Mouse (Mus musculus): ENCODE measurements around the gene Gm45717. TPM values are rescaled to one million over a fixed set of nuclear protein-coding genes. Genes with fewer than 3 reads are reported as not detected.
A peak's percentile ranks its signal among the peaks of the same experiment; 100 is the strongest.

Gene Gm45717
- polyA plus RNA-seq, 1 experiment from 2014 or later, result not detected

DNA sequence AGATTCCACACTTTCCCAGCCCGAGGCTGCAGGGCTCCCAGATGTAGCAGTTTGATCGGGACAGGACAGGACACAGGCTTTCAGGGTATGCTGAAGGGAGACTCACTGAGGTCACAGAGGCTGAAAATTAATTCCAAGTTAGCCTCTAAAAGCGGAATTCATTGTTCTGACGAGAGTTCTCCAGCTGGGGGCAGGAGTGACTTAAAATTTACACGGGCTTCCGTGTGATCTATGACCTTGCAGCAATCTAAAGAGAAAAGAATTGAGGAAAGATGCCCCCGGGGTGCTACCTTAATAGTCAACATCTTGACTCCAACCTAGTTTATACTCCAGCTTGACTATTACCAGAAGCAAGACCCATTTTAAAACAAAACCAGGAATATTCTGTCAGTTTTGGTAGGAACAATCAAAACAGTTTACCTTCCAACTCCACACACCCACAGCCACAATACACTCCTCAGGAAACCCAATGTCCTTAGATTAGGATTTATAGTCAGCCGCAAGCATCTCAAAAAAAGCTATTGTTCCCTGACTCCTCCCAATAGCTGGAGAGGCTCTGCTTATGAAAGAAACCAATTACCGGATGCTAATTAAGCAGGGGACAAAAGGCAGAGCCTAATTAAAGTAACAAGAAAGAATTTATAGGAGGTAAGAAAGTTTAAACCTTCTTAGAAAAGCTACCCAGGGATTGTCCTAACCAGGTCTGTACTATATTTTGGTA is 3.6 kb upstream of the Gm45717 start:
- ATAC-seq (replicated peaks; ENCODE audit: extremely low read depth, insufficient read depth, low FRiP score), result no peak
- WGBS, result 16% methylated on average over 9 of the region's 9 CpGs
- H3K36me3 ChIP-seq (ENCODE audit: control insufficient read depth, insufficient read depth), result no peaks in the 10 kb centered on the region
- no peak overlapping the region for H3K4me2 ChIP-seq (ENCODE audit: low read depth, low read length)
- no peak overlapping the region for H3K4me3 ChIP-seq (ENCODE audit: low read length)
- peaks cover 12% of the 10 kb centered on the region for H3K4me1 ChIP-seq (ENCODE audit: control insufficient read depth, insufficient read depth, low read length)
- no peaks in the 10 kb centered on the region for H3K9me3 ChIP-seq (replicated peaks; ENCODE audit: control insufficient read depth, low read length)
- H3K27me3 ChIP-seq (ENCODE audit: control insufficient read depth, insufficient read depth, low read length), result peaks cover 3% of the 10 kb centered on the region
- H3K9ac ChIP-seq (ENCODE audit: low read length), result peak overlapping the region; percentile 29; the same call in 1 of the 2 replicates
- no peak overlapping the region for H3K27ac ChIP-seq (ENCODE audit: low read length)

DNA sequence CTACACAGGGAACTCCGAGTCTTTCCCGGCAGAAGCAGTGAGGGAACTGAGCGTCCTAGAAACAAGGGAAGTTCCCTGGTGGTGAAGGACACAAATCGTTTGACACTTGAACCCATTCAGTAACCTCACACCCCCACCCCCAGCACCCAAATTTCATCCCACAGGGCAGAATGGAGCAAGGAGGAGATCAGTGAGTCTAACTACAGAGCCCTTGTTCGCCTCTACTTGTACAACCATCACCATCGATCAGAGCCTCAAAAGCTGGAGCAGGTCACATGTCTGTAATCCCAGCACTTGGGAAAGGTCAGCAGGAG is 776 bp upstream of the Gm45717 start:
- Histone ChIP-seq H3K9ac (ENCODE audit: low read length) (no peak overlapping the region; the same call in 1 of the 2 replicates), H3K27ac (ENCODE audit: low read length) (peak overlapping the region; percentile 86), H3K27me3 (ENCODE audit: control insufficient read depth, insufficient read depth, low read length) (peaks cover 3% of the 10 kb centered on the region), H3K4me2 (ENCODE audit: low read depth, low read length) (peak overlapping the region; percentile 82), H3K36me3 (ENCODE audit: control insufficient read depth, insufficient read depth) (no peaks in the 10 kb centered on the region), H3K4me3 (ENCODE audit: low read length) (no peak overlapping the region), H3K4me1 (ENCODE audit: control insufficient read depth, insufficient read depth, low read length) (peaks cover 20% of the 10 kb centered on the region), H3K9me3 (replicated peaks; ENCODE audit: control insufficient read depth, low read length) (no peaks in the 10 kb centered on the region)
- 40% methylated on average over 6 of the region's 6 CpGs for WGBS
- ATAC-seq (replicated peaks; ENCODE audit: extremely low read depth, insufficient read depth, low FRiP score), result no peak

DNA sequence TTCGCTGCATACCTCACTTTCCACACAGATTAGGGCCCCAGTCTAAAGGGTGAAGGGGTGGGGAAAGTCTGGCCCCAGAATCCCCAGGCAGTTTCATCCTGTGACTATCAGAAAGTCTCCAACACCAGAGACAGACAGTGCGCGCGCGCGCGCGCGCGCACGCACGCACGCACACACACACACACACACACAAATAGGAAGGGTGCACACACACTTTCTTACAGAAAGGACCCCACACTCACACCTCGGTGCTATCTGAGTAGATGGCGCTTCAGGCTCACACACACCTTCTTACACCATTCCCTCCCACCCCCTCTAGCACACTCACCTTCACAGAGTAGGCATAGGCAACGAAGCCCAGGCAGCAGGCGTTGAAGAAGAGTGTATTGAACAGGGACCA is 395 bp downstream of the Gm45717 start:
- 2% methylated on average over 17 of the region's 17 CpGs for WGBS
- Histone ChIP-seq H3K36me3 (ENCODE audit: control insufficient read depth, insufficient read depth) (no peaks in the 10 kb centered on the region), H3K4me2 (ENCODE audit: low read depth, low read length) (peak overlapping the region; percentile 82), H3K9ac (ENCODE audit: low read length) (peak overlapping the region; percentile 81), H3K4me1 (ENCODE audit: control insufficient read depth, insufficient read depth, low read length) (peaks cover 30% of the 10 kb centered on the region), H3K9me3 (replicated peaks; ENCODE audit: control insufficient read depth, low read length) (no peaks in the 10 kb centered on the region), H3K27ac (ENCODE audit: low read length) (peak overlapping the region; percentile 86), H3K27me3 (ENCODE audit: control insufficient read depth, insufficient read depth, low read length) (peaks cover 3% of the 10 kb centered on the region), H3K4me3 (ENCODE audit: low read length) (peak overlapping the region; percentile 69)
- no peak for ATAC-seq (replicated peaks; ENCODE audit: extremely low read depth, insufficient read depth, low FRiP score)

DNA sequence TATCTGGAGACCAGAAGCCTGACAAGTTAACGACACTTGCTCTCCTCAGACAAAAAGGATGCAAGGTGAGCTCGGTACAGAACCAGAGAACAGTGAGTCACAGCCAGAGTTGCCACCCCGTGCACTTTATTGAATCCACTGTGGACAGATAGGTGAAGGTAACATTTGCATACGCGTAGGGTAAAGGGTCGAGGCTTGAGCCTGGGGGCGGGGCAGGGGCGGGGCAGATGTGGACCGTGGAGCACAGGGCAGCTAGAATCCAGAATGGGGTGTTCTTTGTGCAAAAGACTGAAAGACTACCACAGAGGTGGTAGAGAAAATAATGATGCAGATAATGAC is 1.0 kb downstream of the Gm45717 start:
- Histone ChIP-seq H3K4me2 (ENCODE audit: low read depth, low read length) (peak overlapping the region; percentile 82), H3K27ac (ENCODE audit: low read length) (peak overlapping the region; percentile 86), H3K9me3 (replicated peaks; ENCODE audit: control insufficient read depth, low read length) (no peaks in the 10 kb centered on the region), H3K36me3 (ENCODE audit: control insufficient read depth, insufficient read depth) (no peaks in the 10 kb centered on the region), H3K4me3 (ENCODE audit: low read length) (peak overlapping the region; percentile 69), H3K9ac (ENCODE audit: low read length) (peak overlapping the region; percentile 81), H3K4me1 (ENCODE audit: control insufficient read depth, insufficient read depth, low read length) (peaks cover 32% of the 10 kb centered on the region), H3K27me3 (ENCODE audit: control insufficient read depth, insufficient read depth, low read length) (peaks cover 3% of the 10 kb centered on the region)
- ATAC-seq (replicated peaks; ENCODE audit: extremely low read depth, insufficient read depth, low FRiP score), result no peak
- WGBS, result 7% methylated on average over 9 of the region's 9 CpGs

DNA sequence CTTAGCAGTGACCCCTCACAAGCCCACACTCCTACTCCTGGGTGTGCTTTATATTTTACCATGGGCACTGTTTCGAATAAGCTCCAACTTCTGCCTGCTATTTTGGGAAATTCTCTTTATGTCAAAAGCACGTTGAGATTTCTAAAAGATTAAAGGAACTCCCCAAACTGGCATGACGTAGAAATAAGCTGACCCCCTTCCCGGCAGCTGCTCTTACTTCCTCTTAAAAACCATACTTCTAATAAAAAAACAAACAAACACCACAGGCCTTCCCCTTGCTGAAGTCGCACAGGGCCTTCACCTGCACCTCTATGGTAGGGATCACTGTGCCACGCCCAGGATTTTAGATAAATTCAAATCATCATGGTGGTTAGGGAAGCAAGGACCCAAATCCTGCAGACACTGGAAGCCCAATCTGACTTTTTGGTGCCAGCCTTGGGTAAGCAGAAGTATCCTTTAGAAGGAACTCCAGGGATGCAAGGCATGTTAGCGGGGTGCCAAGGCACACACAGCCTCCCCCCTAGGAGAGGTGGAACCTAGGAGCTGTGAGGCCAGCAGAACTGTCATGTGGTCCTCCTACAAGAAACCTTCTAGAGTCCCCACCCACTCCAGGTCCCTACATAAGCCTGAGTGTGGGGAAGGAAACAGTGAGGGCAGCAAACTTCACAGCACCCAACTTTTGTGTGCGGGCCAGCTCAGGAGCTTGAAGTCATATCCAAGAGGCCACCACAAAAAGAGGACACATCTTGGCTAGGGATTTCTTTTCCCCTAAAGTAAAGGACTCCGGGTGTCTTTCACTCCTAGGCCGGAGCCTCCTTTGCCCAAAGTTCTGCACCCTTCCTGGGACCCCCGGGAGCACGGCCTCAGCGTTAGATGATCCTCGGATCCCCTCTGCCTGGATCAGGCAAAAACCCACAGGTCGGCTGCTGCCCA is 1.7 kb downstream of the Gm45717 start:
- Histone ChIP-seq H3K4me2 (ENCODE audit: low read depth, low read length) (peak overlapping the region; percentile 82), H3K27me3 (ENCODE audit: control insufficient read depth, insufficient read depth, low read length) (peaks cover 3% of the 10 kb centered on the region), H3K4me1 (ENCODE audit: control insufficient read depth, insufficient read depth, low read length) (peaks cover 32% of the 10 kb centered on the region), H3K36me3 (ENCODE audit: control insufficient read depth, insufficient read depth) (no peaks in the 10 kb centered on the region), H3K4me3 (ENCODE audit: low read length) (peak overlapping the region; percentile 69), H3K9me3 (replicated peaks; ENCODE audit: control insufficient read depth, low read length) (no peaks in the 10 kb centered on the region), H3K27ac (ENCODE audit: low read length) (peak overlapping the region; percentile 69), H3K9ac (ENCODE audit: low read length) (peak overlapping the region; percentile 81)
- no peak for ATAC-seq (replicated peaks; ENCODE audit: extremely low read depth, insufficient read depth, low FRiP score)
- WGBS, result 55% methylated on average over 15 of the region's 15 CpGs

DNA sequence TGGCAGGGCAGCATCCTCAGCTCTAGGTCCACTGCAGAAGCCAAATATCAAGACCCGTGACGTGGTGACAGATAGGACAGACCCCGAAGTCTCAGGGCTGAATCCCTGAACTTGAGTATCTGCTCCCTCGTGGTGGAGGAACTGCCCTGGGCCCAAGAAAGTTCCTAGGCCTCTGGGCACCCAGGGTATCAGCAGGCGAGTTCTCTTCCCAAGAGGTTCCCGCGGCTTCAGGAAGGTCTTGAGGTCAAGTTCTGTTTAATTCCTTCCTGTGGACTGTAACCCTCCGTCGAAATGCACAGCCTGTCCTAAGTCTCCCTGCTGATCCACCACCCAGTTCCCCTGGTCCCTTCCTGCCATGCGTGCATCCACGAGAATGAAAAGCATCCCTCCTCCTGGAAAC is 2.6 kb downstream of the Gm45717 start:
- no peak overlapping the region for H3K9ac ChIP-seq (ENCODE audit: low read length)
- H3K27me3 ChIP-seq (ENCODE audit: control insufficient read depth, insufficient read depth, low read length), result no peaks in the 10 kb centered on the region
- peaks cover 34% of the 10 kb centered on the region for H3K4me1 ChIP-seq (ENCODE audit: control insufficient read depth, insufficient read depth, low read length)
- WGBS, result 69% methylated on average over 11 of the region's 11 CpGs
- no peaks in the 10 kb centered on the region; the same call in 1 of the 2 replicates for H3K36me3 ChIP-seq (ENCODE audit: control insufficient read depth, insufficient read depth)
- H3K27ac ChIP-seq (ENCODE audit: low read length), result 0 out of 2 replicates have a peak overlapping the region, but pooled peaks have one; percentile 7
- no peak overlapping the region for H3K4me3 ChIP-seq (ENCODE audit: low read length)
- ATAC-seq (replicated peaks; ENCODE audit: extremely low read depth, insufficient read depth, low FRiP score), result no peak
- peak overlapping the region; percentile 82 for H3K4me2 ChIP-seq (ENCODE audit: low read depth, low read length)
- no peaks in the 10 kb centered on the region for H3K9me3 ChIP-seq (replicated peaks; ENCODE audit: control insufficient read depth, low read length)

DNA sequence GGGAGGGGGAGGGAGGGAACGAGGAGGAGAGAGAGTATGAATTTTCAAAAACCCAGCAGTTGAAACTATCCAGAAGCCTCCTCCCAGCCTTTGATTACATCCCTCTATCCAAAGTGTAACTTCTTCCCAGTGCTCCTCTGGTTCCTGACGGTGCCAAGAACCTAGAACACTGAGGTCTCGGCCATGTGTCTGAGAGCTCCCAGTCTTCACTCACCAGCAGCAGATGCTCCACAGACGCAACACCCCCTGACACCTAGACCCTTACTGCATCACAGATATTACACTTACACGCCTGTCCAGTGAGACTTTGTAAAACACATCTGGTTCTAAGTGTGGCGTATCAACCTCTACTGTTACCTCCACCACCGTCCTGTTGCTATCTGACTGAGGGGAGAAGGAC is 3.3 kb downstream of the Gm45717 start:
- Histone ChIP-seq H3K36me3 (ENCODE audit: control insufficient read depth, insufficient read depth) (no peaks in the 10 kb centered on the region; the same call in 1 of the 2 replicates), H3K4me1 (ENCODE audit: control insufficient read depth, insufficient read depth, low read length) (peaks cover 36% of the 10 kb centered on the region), H3K9ac (ENCODE audit: low read length) (no peak overlapping the region), H3K4me3 (ENCODE audit: low read length) (no peak overlapping the region), H3K9me3 (replicated peaks; ENCODE audit: control insufficient read depth, low read length) (no peaks in the 10 kb centered on the region), H3K27me3 (ENCODE audit: control insufficient read depth, insufficient read depth, low read length) (no peaks in the 10 kb centered on the region), H3K27ac (ENCODE audit: low read length) (no peak overlapping the region), H3K4me2 (ENCODE audit: low read depth, low read length) (no peak overlapping the region)
- WGBS, result 72% methylated on average over 7 of the region's 7 CpGs
- ATAC-seq (replicated peaks; ENCODE audit: extremely low read depth, insufficient read depth, low FRiP score), result no peak

DNA sequence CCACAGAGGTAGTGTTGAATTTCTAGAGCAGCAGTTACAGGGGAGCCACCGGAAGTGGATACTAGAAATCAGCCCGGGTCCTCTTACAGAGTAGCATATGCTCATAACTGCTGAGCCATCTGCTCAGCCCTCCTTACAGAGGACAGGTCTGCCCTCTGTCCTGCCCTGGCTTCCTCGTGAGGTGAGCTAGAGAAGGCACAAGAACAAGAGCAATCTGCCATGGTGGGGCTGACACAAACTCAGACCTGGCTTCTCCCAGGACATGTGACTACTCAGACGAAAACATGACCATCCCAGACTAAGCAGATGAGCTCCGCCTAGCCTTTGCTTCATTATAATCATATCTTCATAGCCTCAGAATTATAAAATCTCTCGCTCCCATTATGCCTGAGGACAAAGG is 4.0 kb downstream of the Gm45717 start:
- H3K9ac ChIP-seq (ENCODE audit: low read length), result no peak overlapping the region
- WGBS, result 62% methylated on average over 6 of the region's 6 CpGs
- no peak for ATAC-seq (replicated peaks; ENCODE audit: extremely low read depth, insufficient read depth, low FRiP score)
- peak overlapping the region; percentile 50 for H3K27ac ChIP-seq (ENCODE audit: low read length)
- H3K4me3 ChIP-seq (ENCODE audit: low read length), result no peak overlapping the region
- H3K36me3 ChIP-seq (ENCODE audit: control insufficient read depth, insufficient read depth), result no peaks in the 10 kb centered on the region; the same call in 1 of the 2 replicates
- H3K27me3 ChIP-seq (ENCODE audit: control insufficient read depth, insufficient read depth, low read length), result no peaks in the 10 kb centered on the region
- no peak overlapping the region for H3K4me2 ChIP-seq (ENCODE audit: low read depth, low read length)
- peaks cover 37% of the 10 kb centered on the region for H3K4me1 ChIP-seq (ENCODE audit: control insufficient read depth, insufficient read depth, low read length)
- H3K9me3 ChIP-seq (replicated peaks; ENCODE audit: control insufficient read depth, low read length), result no peaks in the 10 kb centered on the region

DNA sequence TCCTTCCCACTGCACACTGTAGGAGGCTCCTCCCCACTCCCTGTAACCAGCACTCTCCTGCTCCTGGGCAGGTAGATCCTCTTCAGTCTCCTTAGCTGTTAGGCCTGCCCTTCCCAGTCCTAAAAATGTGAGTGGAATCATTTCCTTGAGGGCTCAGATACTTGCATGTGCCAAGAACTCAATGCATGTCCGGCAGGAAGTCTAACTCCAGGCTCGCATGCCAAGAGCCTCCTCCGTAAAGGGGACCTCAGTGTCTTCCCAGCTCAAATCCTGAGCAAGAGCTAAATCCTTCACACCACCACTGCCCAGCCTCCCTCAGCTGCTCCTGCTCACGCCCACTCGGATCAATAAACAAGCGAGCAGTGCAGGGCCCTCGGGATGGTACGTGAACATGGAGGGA is 4.7 kb downstream of the Gm45717 start:
- Histone ChIP-seq H3K9ac (ENCODE audit: low read length) (no peak overlapping the region), H3K27ac (ENCODE audit: low read length) (peak overlapping the region; percentile 50), H3K27me3 (ENCODE audit: control insufficient read depth, insufficient read depth, low read length) (no peaks in the 10 kb centered on the region), H3K4me1 (ENCODE audit: control insufficient read depth, insufficient read depth, low read length) (peaks cover 36% of the 10 kb centered on the region), H3K4me3 (ENCODE audit: low read length) (no peak overlapping the region), H3K4me2 (ENCODE audit: low read depth, low read length) (peak overlapping the region; percentile 19; the same call in 1 of the 2 replicates), H3K36me3 (ENCODE audit: control insufficient read depth, insufficient read depth) (no peaks in the 10 kb centered on the region; the same call in 1 of the 2 replicates), H3K9me3 (replicated peaks; ENCODE audit: control insufficient read depth, low read length) (no peaks in the 10 kb centered on the region)
- ATAC-seq (replicated peaks; ENCODE audit: extremely low read depth, insufficient read depth, low FRiP score), result no peak
- WGBS, result 38% methylated on average over 8 of the region's 8 CpGs

Data from heart, embryonic 16.5 days (tissue).